Mouse (Mus musculus) macrophage (primary cell): ENCODE results near the gene Atp2a1. TPM values are rescaled to one million over a fixed set of nuclear protein-coding genes. Genes with fewer than 3 reads are reported as not detected.

Source experiments
- H3K27ac ChIP-seq: fragments of 350-480 bp; formaldehyde crosslinking; 2 replicates; pipeline ENCODE4 v1.9.0; 2021
- H3K36me3 ChIP-seq: fragments of 350-480 bp; formaldehyde crosslinking; 2 replicates; pipeline ENCODE4 v1.9.0; 2021; ENCODE audit errors: inconsistent target
- H3K4me3 ChIP-seq: fragments of 350-480 bp; formaldehyde crosslinking; 2 replicates; pipeline ENCODE4 v1.9.0; 2021; ENCODE audit errors: inconsistent target
- H3K79me2 ChIP-seq: fragments of 350-480 bp; formaldehyde crosslinking; 2 replicates; pipeline ENCODE4 v1.9.0; 2021; ENCODE audit errors: inconsistent target
- WGBS: methylation state at CpG from one replicate; pipeline ENCODE4 v1.1.7; 2026; ENCODE audit warnings: inconsistent platforms; ENCODE audit not compliant: missing documents; 5-methylcytosine and 5-hydroxymethylcytosine counted together
- polyA plus RNA-seq: library from polyadenylated mRNA; stranded (reverse); fragments of 250-400 nt; gene quantifications from 3 replicates; pipeline ENCODE4 v1.2.4, GENCODE M21; 2018; ENCODE audit warnings: inconsistent platforms

Gene Atp2a1
- polyA plus RNA-seq, 1 experiment from 2014 or later: not detected

GRCm38 (mm10) chr7:126452244-126452643 lies 10.7 kb downstream of the Atp2a1 start:
- no peak overlapping the region for H3K4me3 ChIP-seq
- no peaks in the 10 kb centered on the region for H3K79me2 ChIP-seq
- H3K27ac ChIP-seq: no peak overlapping the region
- 79% methylated on average over 3 of the region's 3 CpGs for WGBS
- no peaks in the 10 kb centered on the region for H3K36me3 ChIP-seq

GRCm38 (mm10) chr7:126450641-126451040 lies 12.3 kb downstream of the Atp2a1 start:
- no peaks in the 10 kb centered on the region for H3K79me2 ChIP-seq
- no peak overlapping the region for H3K4me3 ChIP-seq
- 96% methylated on average over 6 of the region's 6 CpGs for WGBS
- H3K36me3 ChIP-seq: 0 out of 2 replicates have a peak, but pooled peaks cover 2% of the 10 kb centered on the region
- no peak overlapping the region for H3K27ac ChIP-seq

GRCm38 (mm10) chr7:126449991-126450390 lies 12.9 kb downstream of the Atp2a1 start:
- WGBS: 96% methylated on average over 18 of the region's 18 CpGs
- H3K4me3 ChIP-seq: no peak overlapping the region
- no peaks in the 10 kb centered on the region for H3K79me2 ChIP-seq
- no peak overlapping the region for H3K27ac ChIP-seq
- H3K36me3 ChIP-seq: peaks cover 9% of the 10 kb centered on the region

- WGBS: 54% methylated on average over 19 of the region's 19 CpGs
- peaks cover 19% of the 10 kb centered on the region for H3K36me3 ChIP-seq
- H3K79me2 ChIP-seq: no peaks in the 10 kb centered on the region
- no peak overlapping the region for H3K4me3 ChIP-seq
- H3K27ac ChIP-seq: no peak overlapping the region
Observed at GRCm38 (mm10) chr7:126448481-126448880, 14.4 kb downstream of the Atp2a1 start.

- H3K36me3 ChIP-seq: peaks cover 32% of the 10 kb centered on the region
- H3K27ac ChIP-seq: no peak overlapping the region
- no peak overlapping the region for H3K4me3 ChIP-seq
- H3K79me2 ChIP-seq: no peaks in the 10 kb centered on the region
- WGBS: 99% methylated on average over 13 of the region's 21 CpGs
Observed at GRCm38 (mm10) chr7:126446217-126446616, 16.7 kb downstream of the Atp2a1 start.

- no peak overlapping the region for H3K27ac ChIP-seq
- WGBS: 99% methylated on average over 14 of the region's 15 CpGs
- no peak overlapping the region for H3K4me3 ChIP-seq
- no peaks in the 10 kb centered on the region for H3K79me2 ChIP-seq
- H3K36me3 ChIP-seq: peaks cover 32% of the 10 kb centered on the region
Observed at GRCm38 (mm10) chr7:126445104-126445815, 17.6 kb downstream of the Atp2a1 start.

GRCm38 (mm10) chr7:126444536-126444935 lies 18.4 kb downstream of the Atp2a1 start:
- WGBS: 93% methylated on average over 9 of the region's 9 CpGs
- Histone ChIP-seq H3K79me2 (no peaks in the 10 kb centered on the region), H3K27ac (no peak overlapping the region), H3K36me3 (peaks cover 32% of the 10 kb centered on the region), H3K4me3 (no peak overlapping the region)

GRCm38 (mm10) chr7:126443997-126444396 lies 18.9 kb downstream of the Atp2a1 start:
- WGBS: 93% methylated on average over 10 of the region's 10 CpGs
- Histone ChIP-seq H3K27ac (no peak overlapping the region), H3K4me3 (no peak overlapping the region), H3K36me3 (peaks cover 32% of the 10 kb centered on the region), H3K79me2 (no peaks in the 10 kb centered on the region)

GRCm38 (mm10) chr7:126440134-126440533 lies 22.8 kb downstream of the Atp2a1 start:
- Histone ChIP-seq H3K36me3 (peaks cover 25% of the 10 kb centered on the region), H3K79me2 (no peaks in the 10 kb centered on the region), H3K27ac (no peak overlapping the region), H3K4me3 (no peak overlapping the region)
- 94% methylated on average over 9 of the region's 9 CpGs for WGBS

GRCm38 (mm10) chr7:126436851-126437250 lies 26.1 kb downstream of the Atp2a1 start:
- 26% methylated on average over 8 of the region's 8 CpGs for WGBS
- no peaks in the 10 kb centered on the region for H3K79me2 ChIP-seq
- H3K27ac ChIP-seq: no peak overlapping the region
- H3K36me3 ChIP-seq: peaks cover 15% of the 10 kb centered on the region; the same call in 1 of the 2 replicates
- no peak overlapping the region for H3K4me3 ChIP-seq

GRCm38 (mm10) chr7:126435801-126436200 lies 27.1 kb downstream of the Atp2a1 start:
- 89% methylated on average over 3 of the region's 3 CpGs for WGBS
- H3K27ac ChIP-seq: no peak overlapping the region
- H3K4me3 ChIP-seq: no peak overlapping the region
- no peaks in the 10 kb centered on the region for H3K79me2 ChIP-seq
- peaks cover 10% of the 10 kb centered on the region; the same call in 1 of the 2 replicates for H3K36me3 ChIP-seq

GRCm38 (mm10) chr7:126434726-126435125 lies 28.2 kb downstream of the Atp2a1 start:
- peaks cover 10% of the 10 kb centered on the region; the same call in 1 of the 2 replicates for H3K36me3 ChIP-seq
- no peak overlapping the region for H3K4me3 ChIP-seq
- H3K79me2 ChIP-seq: peaks cover 4% of the 10 kb centered on the region; the same call in 1 of the 2 replicates
- WGBS: 96% methylated on average over 7 of the region's 7 CpGs
- H3K27ac ChIP-seq: no peak overlapping the region

- H3K27ac ChIP-seq: no peak overlapping the region
- H3K79me2 ChIP-seq: peaks cover 4% of the 10 kb centered on the region; the same call in 1 of the 2 replicates
- H3K36me3 ChIP-seq: peaks cover 10% of the 10 kb centered on the region; the same call in 1 of the 2 replicates
- no peak overlapping the region for H3K4me3 ChIP-seq
Observed at GRCm38 (mm10) chr7:126430167-126430566, 32.7 kb downstream of the Atp2a1 start.

GRCm38 (mm10) chr7:126429503-126429898 lies 33.4 kb downstream of the Atp2a1 start:
- WGBS: 48% methylated on average over 15 of the region's 15 CpGs
- H3K4me3 ChIP-seq: peak overlapping the region; percentile 45
- H3K79me2 ChIP-seq: peaks cover 4% of the 10 kb centered on the region; the same call in 1 of the 2 replicates
- H3K36me3 ChIP-seq: 0 out of 2 replicates have a peak, but pooled peaks cover 6% of the 10 kb centered on the region
- H3K27ac ChIP-seq: no peak overlapping the region

- Histone ChIP-seq H3K27ac (no peak within 1 kb of the TSS), H3K36me3 (no peaks in the 10 kb centered on the region), H3K4me3 (peak within 1 kb of the TSS; percentile 45), H3K79me2 (peaks cover 4% of the 10 kb centered on the region; the same call in 1 of the 2 replicates)
- whole genome bisulfite sequencing: under 1% methylated on average over 76 of the region's 82 CpGs
Observed at GRCm38 (mm10) chr7:126428631-126429502, 34.0 kb downstream of the Atp2a1 start, which contains the start of gene Rabep2. Gene Rabep2, plus strand, starts transcription at chr7:126428759.
